Mouse (Mus musculus) CH12F3 (cell line): ENCODE results near the gene Omd.

Experiments
- in situ Hi-C: fragments of 300-500 bp; cut with MboI; formaldehyde crosslinking; loops from 2 replicates; pipeline ENCODE4 v1.14.3; 2020; ENCODE audit warnings: low sequenced_read_pairs

Gene Omd

GRCm38 (mm10) chr13:49608589-49609322 is 26.5 kb downstream of the Omd start:
- in situ Hi-C loops: no loop called here

- in situ Hi-C loops: no loop called here
These were observed 34.8 kb downstream of the Omd start for GRCm38 (mm10) chr13:49617021-49617420.

GRCm38 (mm10) chr13:49618365-49618764 is 36.1 kb downstream of the Omd start:
- in situ Hi-C loops: no loop called here

- in situ Hi-C loops: no loop called here
These were observed 41.0 kb downstream of the Omd start for GRCm38 (mm10) chr13:49623216-49623615.

- in situ Hi-C loops: no loop called here
These were observed 45.9 kb downstream of the Omd start for GRCm38 (mm10) chr13:49628167-49628566.

- in situ Hi-C loops: no loop called here
These were observed 46.8 kb downstream of the Omd start for GRCm38 (mm10) chr13:49629076-49629475.

GRCm38 (mm10) chr13:49639965-49640364 is 57.7 kb downstream of the Omd start:
- in situ Hi-C loops: loop anchor here (5.0 kb wide), 1 partner anchor 188 kb away; no protein-coding TSS in a partner anchor
